Mouse (Mus musculus) neural tube, embryonic 13.5 days (tissue): ENCODE results near the gene Sprr2b. TPM values are rescaled to one million over a fixed set of nuclear protein-coding genes. Genes with fewer than 3 reads are reported as not detected.

Experiments
- ATAC-seq: fragments of 200-750 bp; cut with Nextera tagmentation; 2 replicates; pipeline ENCODE4 v1.8.0; 2017; ENCODE audit warnings: low read depth, mild to moderate bottlenecking, moderate TSS enrichment, moderate library complexity
- H3K27ac ChIP-seq: fragments of 300-500 bp; sonication (generic); replicated peaks from 2 replicates; pipeline ENCODE4 v1.5.1; 2015; ENCODE audit warnings: moderate library complexity, mild to moderate bottlenecking, inconsistent platforms
- H3K27me3 ChIP-seq: fragments of 300-500 bp; sonication (generic); 2 replicates; pipeline ENCODE4 v1.6.1; 2015; ENCODE audit warnings: mild to moderate bottlenecking, inconsistent platforms
- H3K36me3 ChIP-seq: fragments of 300-500 bp; sonication (generic); 2 replicates; pipeline ENCODE4 v1.6.1; 2015; ENCODE audit warnings: mild to moderate bottlenecking, inconsistent platforms
- H3K4me1 ChIP-seq: fragments of 300-500 bp; sonication (generic); replicated peaks from 2 replicates; pipeline ENCODE4 v1.6.1; 2015; ENCODE audit warnings: inconsistent platforms
- H3K4me2 ChIP-seq: fragments of 300-500 bp; sonication (generic); 2 replicates; pipeline ENCODE4 v1.6.1; 2015; ENCODE audit warnings: inconsistent platforms, mild to moderate bottlenecking, moderate library complexity
- H3K4me3 ChIP-seq: fragments of 300-500 bp; sonication (generic); 2 replicates; pipeline ENCODE4 v1.5.1; 2015; ENCODE audit warnings: mild to moderate bottlenecking, inconsistent platforms
- H3K9ac ChIP-seq: fragments of 300-500 bp; sonication (generic); 2 replicates; pipeline ENCODE4 v1.6.1; 2015; ENCODE audit warnings: moderate library complexity, mild to moderate bottlenecking, inconsistent platforms
- H3K9me3 ChIP-seq: fragments of 300-500 bp; sonication (generic); 2 replicates; pipeline ENCODE4 v1.6.1; 2016; ENCODE audit warnings: inconsistent platforms
- WGBS: fragments of 180-500 bp; shearing (Covaris S2); methylation state at CpG from one replicate; pipeline ENCODE4 v1.1.7; 2015; 5-methylcytosine and 5-hydroxymethylcytosine counted together
- polyA plus RNA-seq: library from polyadenylated mRNA; unstranded; fragments of >200 nt; fragmentation: Nextera tagmentation; extraction: Ambion mirVana; gene quantifications from 2 replicates; pipeline ENCODE4 v1.2.1, GENCODE M21; 2015

The Sprr2b gene
- polyA plus RNA-seq, 1 experiment from 2014 or later, result not detected

GRCm38 (mm10) chr3:92361619-92362018 is 45.2 kb downstream of the Sprr2b start:
- no peak overlapping the region for H3K9ac ChIP-seq
- H3K36me3 ChIP-seq, result no peaks in the 10 kb centered on the region
- ATAC-seq, result no peak
- H3K9me3 ChIP-seq, result no peaks in the 10 kb centered on the region
- H3K27ac ChIP-seq, result no peak overlapping the region
- H3K4me3 ChIP-seq, result no peak overlapping the region
- no peaks in the 10 kb centered on the region for H3K27me3 ChIP-seq
- no peak overlapping the region for H3K4me2 ChIP-seq
- no peaks in the 10 kb centered on the region for H3K4me1 ChIP-seq

- WGBS, result 68% methylated on average over 3 of the region's 3 CpGs
- Histone ChIP-seq H3K4me2 (no peak within 1 kb of the TSS), H3K4me3 (no peak within 1 kb of the TSS), H3K9ac (no peak within 1 kb of the TSS), H3K27ac (no peak within 1 kb of the TSS), H3K36me3 (no peaks in the 10 kb centered on the region), H3K9me3 (no peaks in the 10 kb centered on the region), H3K4me1 (no peaks in the 10 kb centered on the region), H3K27me3 (no peaks in the 10 kb centered on the region)
- no peak for ATAC-seq
Measured at GRCm38 (mm10) chr3:92364887-92365286, 48.5 kb downstream of the Sprr2b start, which contains the start of gene Sprr2f. Gene Sprr2f, plus strand, starts transcription at chr3:92365187.

Other genes starting within 250 kb of the Sprr2b start
- 4.5 and 4.8 TPM in 2 replicates for gene Lor, start 233.5 kb upstream of the Sprr2b start, polyA plus RNA-seq
- gene Prr9, start 192.7 kb upstream of the Sprr2b start, polyA plus RNA-seq, result not detected in 2 replicates
- not detected in 2 replicates for gene Lelp1, start 173.9 kb upstream of the Sprr2b start, polyA plus RNA-seq
- gene Sprr2a1, start 100.8 kb upstream of the Sprr2b start, polyA plus RNA-seq, result not detected in 2 replicates
- gene Sprr2a2, start 100.7 kb upstream of the Sprr2b start, polyA plus RNA-seq, result not detected in 2 replicates
- not detected in 2 replicates for gene Sprr2a3, start 31.2 kb upstream of the Sprr2b start, polyA plus RNA-seq
- not detected in 2 replicates for gene Sprr2d, start 22.5 kb downstream of the Sprr2b start, polyA plus RNA-seq
- not detected in 2 replicates for gene Sprr2e, start 35.5 kb downstream of the Sprr2b start, polyA plus RNA-seq
- gene Sprr2f, start 48.6 kb downstream of the Sprr2b start, polyA plus RNA-seq, result not detected in 2 replicates
- gene Sprr2h, start 69.1 kb downstream of the Sprr2b start, polyA plus RNA-seq, result not detected in 2 replicates
- not detected in 2 replicates for gene Sprr2i, start 91.4 kb downstream of the Sprr2b start, polyA plus RNA-seq
- gene Sprr2j-ps, start 101.5 kb downstream of the Sprr2b start, polyA plus RNA-seq, result not detected in 2 replicates
- gene Gm9774, start 112.8 kb downstream of the Sprr2b start, polyA plus RNA-seq, result 9.7 and 14.2 TPM in 2 replicates
- not detected in 2 replicates for gene Sprr2k, start 116.0 kb downstream of the Sprr2b start, polyA plus RNA-seq
- not detected in 2 replicates for gene Sprr1b, start 122.2 kb downstream of the Sprr2b start, polyA plus RNA-seq
- gene Sprr3, start 142.1 kb downstream of the Sprr2b start, polyA plus RNA-seq, result not detected in 2 replicates
- not detected in 2 replicates for gene Sprr1a, start 169.3 kb downstream of the Sprr2b start, polyA plus RNA-seq
- gene Sprr4, start 183.9 kb downstream of the Sprr2b start, polyA plus RNA-seq, result not detected in 2 replicates
- not detected in 2 replicates for gene 2310046K23Rik, start 217.9 kb downstream of the Sprr2b start, polyA plus RNA-seq